Mouse (Mus musculus): Measurements from ENCODE around the gene Mrpl12. TPM values are rescaled to one million over a fixed set of nuclear protein-coding genes. Genes with fewer than 3 reads are reported as not detected.
A peak's percentile ranks its signal among the peaks of the same experiment; 100 is the strongest.

The Mrpl12 gene
- total and polyA plus RNA-seq, 2 experiments from 2014 or later: 161 to 315 TPM

DNA sequence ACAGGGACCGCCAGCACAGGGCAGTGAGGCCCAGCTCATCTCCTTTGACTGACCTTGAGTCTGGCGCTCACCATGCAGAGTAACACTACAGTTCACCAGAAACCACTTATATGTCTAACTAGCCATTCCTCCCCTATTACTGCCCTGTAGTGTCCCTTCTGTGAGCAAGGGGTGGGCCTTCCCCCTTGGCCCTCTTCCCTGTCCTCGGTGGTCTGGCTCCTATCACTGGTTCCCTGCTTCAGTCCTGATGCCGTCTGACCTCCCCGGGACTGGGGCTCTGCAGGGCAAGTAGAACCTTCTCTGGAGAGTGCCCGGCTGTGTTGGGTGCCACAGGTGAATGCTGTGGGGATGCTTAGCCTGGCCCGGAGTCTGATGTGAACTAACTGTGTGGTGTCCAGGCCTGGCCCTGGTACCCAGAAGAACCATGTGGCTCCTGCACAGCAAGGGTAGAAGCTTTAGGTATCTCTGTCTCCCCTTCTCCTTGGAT, 922 bp upstream of the Mrpl12 start:
- no peak overlapping the region for H3K4me3 ChIP-seq (ENCODE audit: low read depth, low read length)
- no peaks in the 10 kb centered on the region for H3K9me3 ChIP-seq (replicated peaks; ENCODE audit: control insufficient read depth, low read length)
- H3K4me1 ChIP-seq (ENCODE audit: control insufficient read depth, insufficient read depth): peaks cover 12% of the 10 kb centered on the region
- no peak overlapping the region; the same call in 1 of the 2 replicates for H3K4me2 ChIP-seq (ENCODE audit: low read depth, low read length)
- H3K9ac ChIP-seq (replicated peaks; ENCODE audit: low read depth, low read length): no peak overlapping the region
- no peak for ATAC-seq (ENCODE audit: insufficient read depth, low read depth)
- H3K36me3 ChIP-seq (replicated peaks; ENCODE audit: control insufficient read depth, insufficient read depth, low read length): peaks cover 72% of the 10 kb centered on the region
- no peak for TF ChIP-seq EP300 (IDR thresholded peaks at IDR 0.05; ENCODE audit: low read depth)
- TF ChIP-seq CTCF (IDR thresholded peaks at IDR 0.05; ENCODE audit: low read depth): no peak
- WGBS: 73% methylated on average over 7 of the region's 7 CpGs
- no peak for DNase-seq (ENCODE audit: low spot score)
- no peaks in the 10 kb centered on the region for H3K27me3 ChIP-seq (ENCODE audit: control insufficient read depth, insufficient read depth, low read length)
- H3K27ac ChIP-seq (ENCODE audit: low read depth): peak overlapping the region; percentile 69; the same call in 1 of the 2 replicates

DNA sequence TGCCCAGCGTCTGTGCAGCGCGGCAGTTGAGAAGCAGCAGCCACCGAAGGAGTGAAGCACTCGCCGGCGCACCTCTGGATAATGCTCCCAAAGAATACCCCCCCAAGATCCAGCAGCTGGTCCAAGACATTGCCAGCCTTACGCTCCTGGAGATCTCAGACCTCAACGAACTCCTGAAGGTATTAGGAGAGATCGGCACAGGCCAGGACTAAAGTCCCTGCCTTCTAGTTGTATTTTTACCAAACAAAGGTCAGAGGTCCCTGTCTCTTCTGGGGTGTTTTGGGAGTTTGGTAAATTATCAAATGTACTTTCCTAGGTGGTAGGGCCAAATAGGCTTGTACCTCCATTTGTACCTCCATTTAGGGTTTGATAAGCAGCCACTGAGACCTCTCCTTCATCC, 838 bp downstream of the Mrpl12 start:
- ATAC-seq (ENCODE audit: insufficient read depth, low read depth) (no peak), DNase-seq (ENCODE audit: low spot score) (no peak)
- no peak for TF ChIP-seq CTCF (IDR thresholded peaks at IDR 0.05; ENCODE audit: low read depth)
- TF ChIP-seq EP300 (IDR thresholded peaks at IDR 0.05; ENCODE audit: low read depth): no peak
- H3K9ac ChIP-seq (replicated peaks; ENCODE audit: low read depth, low read length): peak overlapping the region; percentile 91
- H3K4me3 ChIP-seq (ENCODE audit: low read depth, low read length): peak overlapping the region; percentile 97
- peaks cover 12% of the 10 kb centered on the region for H3K4me1 ChIP-seq (ENCODE audit: control insufficient read depth, insufficient read depth)
- 6% methylated on average over 10 of the region's 10 CpGs for WGBS
- H3K4me2 ChIP-seq (ENCODE audit: low read depth, low read length): peak overlapping the region; percentile 84
- peaks cover 61% of the 10 kb centered on the region for H3K36me3 ChIP-seq (replicated peaks; ENCODE audit: control insufficient read depth, insufficient read depth, low read length)
- peak overlapping the region; percentile 81 for H3K27ac ChIP-seq (ENCODE audit: low read depth)
- H3K27me3 ChIP-seq (ENCODE audit: control insufficient read depth, insufficient read depth, low read length): no peaks in the 10 kb centered on the region
- no peaks in the 10 kb centered on the region for H3K9me3 ChIP-seq (replicated peaks; ENCODE audit: control insufficient read depth, low read length)

DNA sequence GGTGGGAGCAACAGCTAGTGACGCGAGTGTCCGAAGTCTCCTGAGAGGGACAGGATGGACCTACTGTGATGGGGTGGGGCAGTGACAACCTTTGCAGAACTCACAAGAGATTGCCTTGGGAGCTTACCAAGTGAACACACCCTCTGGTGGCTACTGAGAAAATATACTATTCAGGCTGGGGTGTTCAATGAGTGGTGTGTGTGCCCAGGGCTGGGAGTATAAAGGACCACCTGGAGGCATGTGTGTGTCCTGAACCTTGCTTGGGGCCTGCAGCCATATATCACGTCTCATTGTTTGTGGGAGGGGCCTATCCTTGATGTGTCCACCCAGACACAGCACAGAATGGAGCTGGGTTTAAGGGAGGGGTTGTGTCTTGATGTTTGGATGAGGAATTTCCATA, 4.1 kb downstream of the Mrpl12 start:
- no peak overlapping the region for H3K4me2 ChIP-seq (ENCODE audit: low read depth, low read length)
- H3K9me3 ChIP-seq (replicated peaks; ENCODE audit: control insufficient read depth, low read length): no peaks in the 10 kb centered on the region
- no peak for TF ChIP-seq CTCF (IDR thresholded peaks at IDR 0.05; ENCODE audit: low read depth)
- TF ChIP-seq EP300 (IDR thresholded peaks at IDR 0.05; ENCODE audit: low read depth): no peak
- DNase-seq (ENCODE audit: low spot score) (no peak), ATAC-seq (ENCODE audit: insufficient read depth, low read depth) (no peak)
- no peak overlapping the region for H3K4me3 ChIP-seq (ENCODE audit: low read depth, low read length)
- peaks cover 32% of the 10 kb centered on the region for H3K4me1 ChIP-seq (ENCODE audit: control insufficient read depth, insufficient read depth)
- no peaks in the 10 kb centered on the region for H3K27me3 ChIP-seq (ENCODE audit: control insufficient read depth, insufficient read depth, low read length)
- H3K27ac ChIP-seq (ENCODE audit: low read depth): no peak overlapping the region
- H3K36me3 ChIP-seq (replicated peaks; ENCODE audit: control insufficient read depth, insufficient read depth, low read length): peaks cover 29% of the 10 kb centered on the region
- 70% methylated on average over 4 of the region's 4 CpGs for WGBS
- no peak overlapping the region for H3K9ac ChIP-seq (replicated peaks; ENCODE audit: low read depth, low read length)

DNA sequence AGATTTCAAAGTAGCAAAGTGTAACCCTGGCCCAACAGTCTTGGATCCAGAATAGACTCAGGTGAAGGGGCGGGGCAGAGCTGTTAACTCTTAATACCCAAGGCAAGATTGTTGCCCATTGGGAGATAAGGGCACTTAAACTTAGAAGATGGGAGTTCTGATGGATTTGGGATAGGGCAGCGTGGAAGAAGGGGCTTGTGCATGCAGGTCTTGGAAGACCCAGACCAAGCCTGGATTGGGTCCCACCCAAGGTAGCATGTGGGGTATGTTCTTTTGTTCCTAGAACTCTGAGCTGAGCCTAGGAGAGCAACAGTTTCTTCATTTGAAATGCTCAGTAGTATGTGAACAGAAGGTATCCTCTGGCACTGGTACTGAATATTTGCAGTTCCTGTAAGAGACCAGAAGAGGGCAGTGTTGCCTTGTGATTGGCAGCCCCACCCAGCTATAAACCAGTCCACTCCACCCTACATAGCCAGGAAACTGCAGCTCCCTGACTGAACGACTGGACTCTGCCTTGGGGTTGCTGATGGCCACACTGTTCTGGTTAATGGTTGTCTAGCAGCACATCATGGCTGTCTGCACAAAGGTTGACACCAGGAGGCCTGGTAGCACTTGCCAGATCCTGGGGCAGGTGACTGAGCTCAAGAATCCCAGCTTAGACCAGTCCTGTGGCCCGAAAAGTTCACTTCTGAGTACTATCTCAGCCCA, 4.8 kb downstream of the Mrpl12 start:
- Histone ChIP-seq H3K4me1 (ENCODE audit: control insufficient read depth, insufficient read depth) (peaks cover 26% of the 10 kb centered on the region), H3K9ac (replicated peaks; ENCODE audit: low read depth, low read length) (no peak overlapping the region)
- ATAC-seq (ENCODE audit: insufficient read depth, low read depth): 0 out of 2 replicates have a peak, but pooled peaks have one; percentile 12

DNA sequence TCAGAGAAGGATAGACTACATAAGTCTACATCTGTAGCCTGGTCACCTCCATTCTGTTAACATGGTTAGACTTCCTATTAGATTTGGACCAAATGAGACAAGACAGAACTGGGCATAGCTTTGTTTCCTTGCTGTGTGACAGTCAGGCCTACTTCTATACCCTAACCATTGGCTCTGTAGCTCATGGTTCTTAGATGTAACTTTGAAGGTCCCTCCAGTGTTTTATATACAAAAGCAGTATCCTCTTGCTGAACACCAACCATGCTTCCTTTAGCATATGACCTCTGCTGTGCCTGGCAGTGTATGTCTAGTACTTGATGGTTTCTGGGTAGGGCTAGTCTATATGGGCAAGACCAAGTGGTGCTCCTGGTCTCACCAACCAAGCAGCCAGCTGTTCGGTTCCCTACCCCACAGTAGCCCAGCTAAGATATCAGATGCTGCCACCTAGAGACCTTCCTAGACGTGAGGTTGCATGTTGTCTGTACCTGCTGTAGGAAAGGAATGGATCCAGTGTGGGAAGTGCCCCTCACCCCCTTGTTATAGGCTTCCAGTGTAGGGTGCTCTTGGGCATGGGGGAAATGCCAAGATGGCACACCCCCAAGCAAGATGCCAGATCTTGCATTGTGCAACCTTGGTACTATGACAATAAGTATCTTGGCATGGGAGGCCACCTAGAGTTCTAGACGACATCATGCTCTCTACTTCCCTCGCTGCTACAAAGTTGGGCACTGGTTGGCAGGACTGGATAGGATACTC, 6.1 kb downstream of the Mrpl12 start:
- no peak for TF ChIP-seq EP300 (IDR thresholded peaks at IDR 0.05; ENCODE audit: low read depth)
- no peak for TF ChIP-seq CTCF (IDR thresholded peaks at IDR 0.05; ENCODE audit: low read depth)
- Histone ChIP-seq H3K36me3 (replicated peaks; ENCODE audit: control insufficient read depth, insufficient read depth, low read length) (peaks cover 42% of the 10 kb centered on the region), H3K9ac (replicated peaks; ENCODE audit: low read depth, low read length) (no peak overlapping the region), H3K4me2 (ENCODE audit: low read depth, low read length) (peak overlapping the region; percentile 97; the same call in 1 of the 2 replicates), H3K4me1 (ENCODE audit: control insufficient read depth, insufficient read depth) (peaks cover 24% of the 10 kb centered on the region), H3K27ac (ENCODE audit: low read depth) (no peak overlapping the region), H3K27me3 (ENCODE audit: control insufficient read depth, insufficient read depth, low read length) (no peaks in the 10 kb centered on the region), H3K9me3 (replicated peaks; ENCODE audit: control insufficient read depth, low read length) (no peaks in the 10 kb centered on the region), H3K4me3 (ENCODE audit: low read depth, low read length) (no peak overlapping the region)
- 32% methylated on average over 4 of the region's 4 CpGs for WGBS
- ATAC-seq (ENCODE audit: insufficient read depth, low read depth): no peak
- no peak for DNase-seq (ENCODE audit: low spot score)

More for the DNA sequence above, 4.8 kb downstream of the Mrpl12 start:
- Histone ChIP-seq H3K27ac (ENCODE audit: low read depth) (peak overlapping the region; percentile 22; the same call in 1 of the 2 replicates), H3K27me3 (ENCODE audit: control insufficient read depth, insufficient read depth, low read length) (no peaks in the 10 kb centered on the region), H3K9me3 (replicated peaks; ENCODE audit: control insufficient read depth, low read length) (no peaks in the 10 kb centered on the region), H3K4me3 (ENCODE audit: low read depth, low read length) (no peak overlapping the region), H3K4me2 (ENCODE audit: low read depth, low read length) (no peak overlapping the region), H3K36me3 (replicated peaks; ENCODE audit: control insufficient read depth, insufficient read depth, low read length) (peaks cover 29% of the 10 kb centered on the region)
- DNase-seq (ENCODE audit: low spot score): peak; percentile 91
- TF ChIP-seq CTCF (IDR thresholded peaks at IDR 0.05; ENCODE audit: low read depth): peak; percentile 88
- 0 out of 2 replicates have a peak, but pooled peaks have one; percentile 38 for TF ChIP-seq EP300 (IDR thresholded peaks at IDR 0.05; ENCODE audit: low read depth)
- 60% methylated on average over 4 of the region's 4 CpGs for WGBS

Measured in heart, postnatal 0 days (tissue).